Mouse (Mus musculus) heart, postnatal 10 days (tissue): ENCODE results near the gene Gng7. TPM values are rescaled to one million over a fixed set of nuclear protein-coding genes. Genes with fewer than 3 reads are reported as not detected.
A peak's percentile ranks its signal among the peaks of the same experiment; 100 is the strongest.

Source experiments
- DNase-seq, 2 experiments: peaks; one replicate each; pipeline ENCODE4 v3.0.0; 2021
- intact Hi-C: fragments of 180-260 bp; cut with DNase I; formaldehyde crosslinking; loops from one replicate; pipeline ENCODE4 v1.15.1; 2025
- total RNA-seq, 2 experiments: library from RNA; stranded (reverse); gene quantifications; 2 replicates each; pipeline ENCODE4 v1.2.3; 2021

Gene Gng7
- total RNA-seq, 2 experiments from 2014 or later = 0.67 to 1.1 TPM

GRCm38 (mm10) chr10:80972071-80972987, 42.4 kb downstream of the Gng7 start:
- DNase-seq = peak; percentile 68 to 75
- intact Hi-C loops = no loop called here

GRCm38 (mm10) chr10:80971533-80971932, 43.2 kb downstream of the Gng7 start:
- intact Hi-C loops = no loop called here
- DNase-seq = peak in 1 of 2 experiments; percentile 32

- intact Hi-C loops = no loop called here
- no peak for DNase-seq
Observed at GRCm38 (mm10) chr10:80970159-80970558, 44.6 kb downstream of the Gng7 start.

GRCm38 (mm10) chr10:80969298-80969697, 45.4 kb downstream of the Gng7 start:
- intact Hi-C loops = no loop called here
- no peak for DNase-seq

GRCm38 (mm10) chr10:80968106-80968505, 46.6 kb downstream of the Gng7 start:
- no peak for DNase-seq
- intact Hi-C loops = no loop called here

- no peak for DNase-seq
- intact Hi-C loops = no loop called here
Observed at GRCm38 (mm10) chr10:80967101-80967656, 47.6 kb downstream of the Gng7 start.

- no peak for DNase-seq
- intact Hi-C loops = no loop called here
Observed at GRCm38 (mm10) chr10:80966296-80966695, 48.4 kb downstream of the Gng7 start.

GRCm38 (mm10) chr10:80963031-80963975, 51.4 kb downstream of the Gng7 start:
- intact Hi-C loops = no loop called here
- DNase-seq = peak; percentile 50 to 64

GRCm38 (mm10) chr10:80962585-80962984, 52.2 kb downstream of the Gng7 start:
- intact Hi-C loops = no loop called here
- DNase-seq = no peak

GRCm38 (mm10) chr10:80962051-80962472, 52.7 kb downstream of the Gng7 start:
- DNase-seq = peak in 1 of 2 experiments; percentile 42
- intact Hi-C loops = no loop called here

- DNase-seq = peak; percentile 65 to 75
- intact Hi-C loops = no loop called here
Observed at GRCm38 (mm10) chr10:80960551-80961508, 53.9 kb downstream of the Gng7 start.

- intact Hi-C loops = no loop called here
- no peak for DNase-seq
Observed at GRCm38 (mm10) chr10:80958979-80959637, 55.6 kb downstream of the Gng7 start.

GRCm38 (mm10) chr10:80957791-80958190, 57.0 kb downstream of the Gng7 start:
- DNase-seq = no peak
- intact Hi-C loops = no loop called here

GRCm38 (mm10) chr10:80956901-80957300, 57.8 kb downstream of the Gng7 start:
- intact Hi-C loops = no loop called here
- DNase-seq = no peak

- intact Hi-C loops = no loop called here
- no peak for DNase-seq
Observed at GRCm38 (mm10) chr10:80956385-80956784, 58.4 kb downstream of the Gng7 start.

GRCm38 (mm10) chr10:80955536-80955935, 59.2 kb downstream of the Gng7 start:
- intact Hi-C loops = loop anchor here (1.0 kb wide), 1 partner anchor 26 kb away; no protein-coding TSS in a partner anchor
- DNase-seq = peak; percentile 77 to 83

GRCm38 (mm10) chr10:80954843-80955242, 59.9 kb downstream of the Gng7 start:
- intact Hi-C loops = loop anchor here (1.0 kb wide), 1 partner anchor 26 kb away; no protein-coding TSS in a partner anchor
- DNase-seq = peak; percentile 68

- no peak for DNase-seq
- intact Hi-C loops = no loop called here
Observed at GRCm38 (mm10) chr10:80954415-80954814, 60.3 kb downstream of the Gng7 start.

GRCm38 (mm10) chr10:80952449-80952848, 62.3 kb downstream of the Gng7 start:
- intact Hi-C loops = no loop called here
- DNase-seq = no peak
